Comparison of ENCODE assay signal across 8 mouse cellular contexts in genomic region chr11:44619887-44620693, GRCm38 (mm10). TPM values are rescaled to one million over a fixed set of nuclear protein-coding genes. Genes with fewer than 3 reads are reported as not detected.
DNase-seq lines count a peak whose midpoint lies in the region; ATAC-seq and TF ChIP-seq lines count a peak whose summit lies in the region.

No protein-coding gene starts in this region.

- H3K4me2 ChIP-seq in forebrain, embryonic 14.5 days (ENCODE audit: low read length): peak overlapping the region; percentile 43
- H3K4me2 ChIP-seq in hindbrain, postnatal 0 days (ENCODE audit: low read depth, low read length): peak overlapping the region; percentile 87
- peak overlapping the region; percentile 88 for H3K4me2 ChIP-seq in midbrain, postnatal 0 days (ENCODE audit: low read depth, low read length, poor library complexity, severe bottlenecking)

- no peak for ATAC-seq in forebrain, embryonic 14.5 days
- ATAC-seq in hindbrain, postnatal 0 days: no peak
- no peak for ATAC-seq in midbrain, postnatal 0 days (ENCODE audit: low FRiP score)

- peak overlapping the region; percentile 34 for H3K27ac ChIP-seq in cerebellum, adult 2 months (ENCODE audit: insufficient read depth, low read length)
- peak overlapping the region; percentile 33; the same call in 1 of the 2 replicates for H3K27ac ChIP-seq in forebrain, embryonic 14.5 days (ENCODE audit: low read depth, low read length)
- peak overlapping the region; percentile 43 for H3K27ac ChIP-seq in hindbrain, postnatal 0 days
- no peak overlapping the region for H3K27ac ChIP-seq in midbrain, postnatal 0 days (ENCODE audit: low read depth, low read length)
- no peak overlapping the region for H3K27ac ChIP-seq in thymus, adult 2 months (ENCODE audit: control insufficient read depth, insufficient read depth, low read length)

- WGBS in cerebellum, adult 2 months: 27% methylated on average over 41 of the region's 41 CpGs
- 2% methylated on average over 41 of the region's 41 CpGs for WGBS in forebrain, embryonic 14.5 days
- WGBS in hindbrain, postnatal 0 days: 3% methylated on average over 41 of the region's 41 CpGs
- WGBS in midbrain, postnatal 0 days: 8% methylated on average over 41 of the region's 41 CpGs
- 18% methylated on average over 41 of the region's 41 CpGs for WGBS in thymus, adult 2 months

- peak overlapping the region; percentile 66 for H3K4me3 ChIP-seq in cerebellum, adult 2 months (replicated peaks; ENCODE audit: insufficient read depth, low read depth, low read length)
- peak overlapping the region; percentile 43 for H3K4me3 ChIP-seq in forebrain, embryonic 14.5 days (ENCODE audit: low read depth, low read length)
- H3K4me3 ChIP-seq in hindbrain, postnatal 0 days (ENCODE audit: low read length): peak overlapping the region; percentile 73
- H3K4me3 ChIP-seq in midbrain, postnatal 0 days (ENCODE audit: low read depth, low read length): peak overlapping the region; percentile 60
- no peak overlapping the region for H3K4me3 ChIP-seq in thymus, adult 2 months (ENCODE audit: control insufficient read depth, insufficient read depth, low read length)

- H3K9me3 ChIP-seq in forebrain, embryonic 14.5 days (replicated peaks; ENCODE audit: control insufficient read depth, low read length): no peaks in the 10 kb centered on the region
- H3K9me3 ChIP-seq in hindbrain, postnatal 0 days (ENCODE audit: low read length): no peaks in the 10 kb centered on the region
- H3K9me3 ChIP-seq in midbrain, postnatal 0 days (ENCODE audit: low read length): no peaks in the 10 kb centered on the region

- no peak for TF ChIP-seq CTCF in cerebellum, adult 2 months (IDR thresholded peaks at IDR 0.05; ENCODE audit: borderline replicate concordance, insufficient read depth, low read depth, low read length)
- no peak for TF ChIP-seq CTCF in hindbrain, postnatal 0 days (IDR thresholded peaks at IDR 0.05; ENCODE audit: low read depth)
- no peak for TF ChIP-seq CTCF in midbrain, postnatal 0 days (IDR thresholded peaks at IDR 0.05)
- TF ChIP-seq CTCF in thymus, adult 2 months (IDR thresholded peaks at IDR 0.05; ENCODE audit: borderline replicate concordance, control insufficient read depth, extremely low read depth, insufficient read depth, low read length, poor library complexity): no peak

- peak overlapping the region; percentile 69 for H3K9ac ChIP-seq in forebrain, embryonic 14.5 days (ENCODE audit: low read length)
- peak overlapping the region; percentile 79 for H3K9ac ChIP-seq in hindbrain, postnatal 0 days (replicated peaks; ENCODE audit: low read length)
- peak overlapping the region; percentile 52 for H3K9ac ChIP-seq in midbrain, postnatal 0 days (replicated peaks; ENCODE audit: low read length, poor library complexity, severe bottlenecking)

- H3K36me3 ChIP-seq in forebrain, embryonic 14.5 days (ENCODE audit: control insufficient read depth, insufficient read depth, low read length): no peaks in the 10 kb centered on the region
- no peaks in the 10 kb centered on the region for H3K36me3 ChIP-seq in hindbrain, postnatal 0 days (ENCODE audit: insufficient read depth, low read length)
- H3K36me3 ChIP-seq in midbrain, postnatal 0 days (ENCODE audit: insufficient read depth, low read length): no peaks in the 10 kb centered on the region
- no peaks in the 10 kb centered on the region for H3K36me3 ChIP-seq in thymus, adult 2 months (ENCODE audit: control insufficient read depth, insufficient read depth, low read length)

- peak in 1 of 2 experiments; percentile 58 for DNase-seq in cerebellum, adult 2 months
- no peak for DNase-seq in cerebellum, postnatal 4 days (ENCODE audit: low spot score in 2 of 2)
- peak; percentile 42 for DNase-seq in ES-CJ7 (ENCODE audit: low read depth, low spot score)
- no peak for DNase-seq in forebrain, embryonic 14.5 days (ENCODE audit: low spot score)
- DNase-seq in hindbrain, postnatal 0 days (ENCODE audit: low spot score): no peak
- no peak for DNase-seq in midbrain, postnatal 0 days (ENCODE audit: low spot score)
- no peak for DNase-seq in ovary, postnatal 14 days (ENCODE audit: low spot score)
- no peak for DNase-seq in thymus, adult 2 months

- no peak for TF ChIP-seq POLR2A in cerebellum, adult 2 months (IDR thresholded peaks at IDR 0.05; ENCODE audit: borderline replicate concordance, insufficient read depth, low read length)
- TF ChIP-seq POLR2A in thymus, adult 2 months (IDR thresholded peaks at IDR 0.05; ENCODE audit: control insufficient read depth, extremely low read depth, insufficient read depth, low read length, poor library complexity): no peak

- H3K27me3 ChIP-seq in cerebellum, adult 2 months (ENCODE audit: control insufficient read depth, insufficient read depth, low read length): no peaks in the 10 kb centered on the region
- peaks cover 48% of the 10 kb centered on the region for H3K27me3 ChIP-seq in forebrain, embryonic 14.5 days (replicated peaks; ENCODE audit: control insufficient read depth, insufficient read depth, low read length)
- no peaks in the 10 kb centered on the region for H3K27me3 ChIP-seq in hindbrain, postnatal 0 days (ENCODE audit: insufficient read depth, low read length)
- H3K27me3 ChIP-seq in midbrain, postnatal 0 days (ENCODE audit: insufficient read depth, low read length): peaks cover 21% of the 10 kb centered on the region
- H3K27me3 ChIP-seq in thymus, adult 2 months (ENCODE audit: control insufficient read depth, insufficient read depth, low read length): peaks cover 11% of the 10 kb centered on the region

- H3K4me1 ChIP-seq in cerebellum, adult 2 months (ENCODE audit: control insufficient read depth, insufficient read depth, low read length): peaks cover 3% of the 10 kb centered on the region; the same call in 1 of the 2 replicates
- no peaks in the 10 kb centered on the region for H3K4me1 ChIP-seq in forebrain, embryonic 14.5 days (ENCODE audit: control insufficient read depth, insufficient read depth, low read length)
- H3K4me1 ChIP-seq in hindbrain, postnatal 0 days (ENCODE audit: insufficient read depth, low read length): 0 out of 2 replicates have a peak, but pooled peaks cover 3% of the 10 kb centered on the region
- H3K4me1 ChIP-seq in midbrain, postnatal 0 days (ENCODE audit: insufficient read depth, low read length): peaks cover 7% of the 10 kb centered on the region; the same call in 1 of the 2 replicates
- H3K4me1 ChIP-seq in thymus, adult 2 months (replicated peaks; ENCODE audit: control insufficient read depth, insufficient read depth, low read length): peaks cover 8% of the 10 kb centered on the region

RNA-seq across cellular contexts. Expression of gene Ebf1, which starts 3.0 kb away (rescaled TPM):
- polyA plus RNA-seq in cerebellum, adult 2 months (2012; rRNA removed): 24.9 and 26.2 TPM in 2 replicates
- polyA plus RNA-seq in forebrain, embryonic 14.5 days (2014; fragmentation: Nextera tagmentation; extraction: Ambion mirVana): 30.7 and 37.6 TPM in 2 replicates
- 58.6 and 67.1 TPM in 2 replicates for total RNA-seq in hindbrain, postnatal 0 days (2014; rRNA removed)
- 71.7 and 77.7 TPM in 2 replicates for polyA plus RNA-seq in hindbrain, postnatal 0 days (2015; fragmentation: Nextera tagmentation; extraction: Ambion mirVana)
- total RNA-seq in midbrain, postnatal 0 days (2014; rRNA removed): 27.1 and 27.2 TPM in 2 replicates
- polyA plus RNA-seq in midbrain, postnatal 0 days (2015; fragmentation: Nextera tagmentation; extraction: Ambion mirVana): 30.0 and 30.5 TPM in 2 replicates
- 4.4 and 5.0 TPM in 2 replicates for polyA plus RNA-seq in thymus, adult 2 months (2012; rRNA removed)

Comparison
In these comparisons a context has a peak if more than half of its experiments do, and no peak if none do; other contexts are left out.
1. H3K27ac ChIP-seq: peak in cerebellum, adult 2 months (single experiment), forebrain, embryonic 14.5 days (single experiment) and hindbrain, postnatal 0 days (single experiment); none in midbrain, postnatal 0 days (single experiment) and thymus, adult 2 months (single experiment).
2. Peak in every context shown above with its lines, with median percentiles within 50 percentile points of each other: H3K4me2 ChIP-seq and H3K9ac ChIP-seq.